Mouse (Mus musculus) erythroblast, adult 5-6 weeks (primary cell): ENCODE results near the gene Agbl4. TPM values are rescaled to one million over a fixed set of nuclear protein-coding genes. Genes with fewer than 3 reads are reported as not detected.

ENCODE experiments used
- ATAC-seq: replicated peaks from 2 replicates; pipeline ENCODE4 v1.8.0; 2016; ENCODE audit warnings: moderate number of reproducible peaks, mild to moderate bottlenecking, moderate TSS enrichment, inconsistent platforms; ENCODE audit not compliant: poor library complexity, low FRiP score, severe bottlenecking
- total RNA-seq, 2 experiments: library from RNA; stranded (forward) in 1 of 2; stranded (reverse) in 1 of 2; fragments of 150-400 nt in 1 of 2; fragments of 200-764, 138-1000 nt in 1 of 2; gene quantifications; 2 replicates each; pipeline versions ENCODE4 v1.2.3 to v1.2.4; 2015 to 2017; ENCODE audit warnings: low replicate concordance in 2 of 2

Agbl4 gene
- total RNA-seq (2015; ENCODE audit: low replicate concordance) (not detected in 2 replicates), total RNA-seq (2017; ENCODE audit: low replicate concordance) (not detected in 2 replicates)

- ATAC-seq, result no peak
Observed at GRCm38 (mm10) chr4:110397618-110398045, at the start of gene Agbl4. TSS of gene Agbl4 (plus strand) at chr4:110397661.

- no peak for ATAC-seq
Observed at GRCm38 (mm10) chr4:110350856-110351177, 46.6 kb upstream of the Agbl4 start.

DNA sequence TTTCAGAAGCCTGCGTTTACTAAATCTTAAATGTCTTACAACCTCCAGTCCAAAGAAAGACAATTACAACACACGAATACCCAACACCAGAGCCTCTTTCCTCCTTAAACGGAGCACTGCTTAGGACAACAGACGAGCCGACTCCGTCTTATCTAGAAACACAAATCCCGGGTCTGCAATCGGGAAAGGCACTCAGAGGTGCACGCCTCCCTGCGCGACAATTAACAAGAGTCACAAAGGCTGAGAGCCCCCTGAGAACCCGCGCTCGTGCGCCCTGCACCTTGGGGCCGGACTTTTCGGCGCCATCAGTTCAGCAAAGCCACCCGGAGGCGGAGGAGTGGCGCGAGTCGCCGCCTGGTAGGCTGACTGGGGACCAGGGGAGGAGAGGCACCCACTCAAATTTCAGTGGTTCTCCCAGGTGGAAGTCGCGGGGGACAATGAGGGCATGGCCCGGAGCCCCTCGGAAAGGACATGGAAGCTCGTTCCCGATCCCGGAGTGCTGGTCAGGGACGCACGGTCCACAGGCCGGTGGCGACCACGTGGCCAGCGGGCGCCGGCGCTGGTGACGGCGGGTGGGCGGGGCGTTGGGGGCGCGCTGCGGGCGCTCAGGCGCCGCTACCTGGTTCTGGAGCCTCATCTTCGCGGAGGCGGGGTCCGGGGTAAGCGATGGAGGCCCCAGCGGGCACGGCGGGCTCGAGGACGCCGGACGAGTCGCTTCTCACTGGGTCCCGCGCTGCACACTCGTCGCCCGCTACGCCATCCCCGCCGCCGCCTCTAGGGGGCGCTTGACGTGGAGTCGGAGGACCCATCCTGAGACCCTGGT, 46.1 kb upstream of the Agbl4 start, which contains the start of gene Elavl4:
TSS of gene Elavl4 (minus strand) at position 732 of the 823 bp plus-strand sequence.
- no peak for ATAC-seq

- ATAC-seq, result no peak
Observed at GRCm38 (mm10) chr4:110352001-110352369, 45.5 kb upstream of the Agbl4 start.

DNA sequence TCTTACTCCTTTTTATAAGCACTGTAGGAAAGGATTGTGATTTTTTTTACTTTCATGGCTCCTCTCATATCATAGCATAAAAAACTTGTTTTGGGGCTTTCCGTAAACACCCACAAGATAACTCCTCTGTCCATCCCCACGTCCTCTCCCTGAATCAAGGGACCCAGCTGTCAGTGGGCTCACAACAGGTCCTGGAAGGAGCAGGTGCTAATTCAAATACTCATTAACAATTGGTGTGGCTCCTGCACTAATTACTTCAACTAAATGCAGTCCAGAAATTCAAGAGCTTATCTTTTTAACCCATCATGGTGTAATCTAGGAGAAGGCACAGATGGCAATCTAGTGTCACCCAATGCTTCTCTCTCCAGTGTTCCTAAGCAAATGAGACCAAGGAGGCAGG, 36.9 kb upstream of the Agbl4 start:
- ATAC-seq, result no peak

GRCm38 (mm10) chr4:110396221-110396620, 1.2 kb upstream of the Agbl4 start:
- no peak for ATAC-seq

- ATAC-seq, result no peak
Observed at GRCm38 (mm10) chr4:110420306-110420705, 22.8 kb downstream of the Agbl4 start.

- ATAC-seq, result no peak
Observed at GRCm38 (mm10) chr4:110427653-110428052, 30.2 kb downstream of the Agbl4 start.

- ATAC-seq, result no peak
Observed at GRCm38 (mm10) chr4:110494371-110494770, 96.9 kb downstream of the Agbl4 start.

DNA sequence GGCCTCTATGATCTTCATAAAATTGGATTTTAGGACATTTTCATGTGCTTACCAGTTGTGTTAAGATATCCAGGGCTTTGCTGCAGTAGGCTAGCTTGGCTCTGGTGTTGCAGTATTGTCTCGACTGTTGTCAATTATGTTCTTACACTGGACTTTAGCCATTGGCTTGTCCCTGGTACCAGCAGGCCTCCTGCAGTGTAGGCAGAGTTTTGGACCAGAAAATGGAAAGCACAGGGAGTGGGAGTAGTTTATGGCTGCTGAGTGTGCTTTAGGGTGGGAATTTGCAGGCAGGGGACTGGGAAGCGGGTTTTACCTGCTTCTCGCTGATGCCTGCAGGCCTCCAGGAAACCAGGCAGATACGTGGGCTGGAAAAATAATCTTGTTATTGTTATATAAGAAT, 132.3 kb downstream of the Agbl4 start:
- no peak for ATAC-seq

DNA sequence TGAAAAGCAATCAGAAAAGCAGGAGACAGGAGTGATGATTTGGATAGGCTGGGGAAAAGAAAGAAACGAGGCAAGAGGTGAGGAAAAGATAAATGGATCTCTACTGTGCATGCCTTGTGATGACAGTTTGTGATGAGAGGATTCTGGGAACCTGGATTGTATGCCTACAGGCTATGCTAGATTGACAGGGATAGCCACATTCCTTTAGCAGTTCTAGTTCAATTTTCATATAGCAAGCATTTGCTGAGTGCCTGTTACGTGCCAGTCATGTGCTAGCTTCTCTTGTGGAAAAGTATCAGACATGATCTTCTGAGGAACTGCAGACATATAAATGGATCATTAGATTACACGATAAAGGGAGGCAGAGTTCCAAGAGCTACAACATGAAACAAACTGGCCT, 151.8 kb downstream of the Agbl4 start:
- no peak for ATAC-seq

DNA sequence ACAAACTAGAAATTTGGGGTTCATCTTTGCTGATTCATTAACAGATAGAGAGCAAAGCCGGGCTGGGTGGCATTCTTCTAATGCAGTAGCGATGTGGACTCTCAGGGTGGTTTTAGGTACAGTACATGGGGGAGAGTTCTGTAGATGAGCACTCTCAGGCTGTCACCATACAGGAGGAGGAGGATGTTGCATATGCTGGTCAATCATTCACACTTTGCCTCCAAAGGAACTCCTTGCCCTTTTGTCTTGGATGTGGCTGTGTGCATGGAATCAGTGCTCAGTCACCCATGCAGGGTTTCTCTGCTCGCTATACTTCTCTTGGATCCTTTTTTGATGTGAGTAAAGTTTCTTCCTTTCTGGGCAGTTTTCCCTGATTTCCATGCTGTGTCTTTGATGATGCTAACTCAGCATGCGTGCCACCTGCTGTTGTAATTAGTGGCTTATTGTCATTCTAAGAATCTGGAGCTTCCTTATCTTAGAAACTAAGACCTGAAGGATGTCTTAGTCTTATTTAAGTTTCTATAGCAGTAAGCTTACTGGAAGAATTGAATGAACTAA, 200.3 kb downstream of the Agbl4 start:
- no peak for ATAC-seq

- no peak for ATAC-seq
Observed at GRCm38 (mm10) chr4:110641417-110641816, 244.0 kb downstream of the Agbl4 start.

GRCm38 (mm10) chr4:110662940-110663339, 265.5 kb downstream of the Agbl4 start:
- no peak for ATAC-seq

GRCm38 (mm10) chr4:110674121-110674520, 276.7 kb downstream of the Agbl4 start:
- no peak for ATAC-seq

DNA sequence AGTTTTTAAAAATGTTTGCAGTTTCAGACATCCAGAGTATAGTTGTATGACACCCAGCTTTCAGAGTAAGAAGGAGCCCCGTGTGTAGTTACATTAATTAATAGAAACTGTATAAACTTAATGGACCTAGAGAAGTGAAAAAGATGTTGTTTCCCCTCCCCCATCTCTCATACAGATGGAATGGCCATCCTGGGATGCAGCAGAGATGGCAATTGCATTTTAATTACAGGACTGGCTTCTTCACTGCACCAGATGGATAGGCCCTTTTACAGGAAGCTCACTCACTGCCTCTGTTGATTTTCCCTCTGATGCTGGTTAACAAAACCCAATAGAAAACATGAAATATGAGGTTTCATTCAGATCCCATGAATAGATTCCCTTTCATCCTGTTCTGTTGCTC, 337.7 kb downstream of the Agbl4 start:
- no peak for ATAC-seq

DNA sequence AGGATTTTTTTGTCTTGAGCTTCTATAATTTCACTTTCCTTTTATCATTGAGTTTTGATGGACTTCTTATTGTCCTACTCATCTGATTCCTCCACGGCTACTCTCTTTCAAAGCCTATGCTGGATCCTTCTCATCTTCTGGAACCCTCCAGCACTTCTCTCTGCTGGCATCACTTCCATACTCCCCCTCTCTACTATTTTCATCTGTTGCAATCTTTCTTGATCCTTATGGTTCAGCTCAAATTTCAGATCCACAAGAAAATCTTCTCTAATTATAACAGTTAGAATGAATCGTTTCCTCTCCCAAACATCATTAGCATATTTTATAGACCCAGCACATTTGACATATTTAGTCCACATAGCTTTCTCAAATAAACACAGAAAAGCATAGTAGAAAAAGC, 360.5 kb downstream of the Agbl4 start:
- ATAC-seq, result no peak

- no peak for ATAC-seq
Observed at GRCm38 (mm10) chr4:110788596-110788995, 391.1 kb downstream of the Agbl4 start.

DNA sequence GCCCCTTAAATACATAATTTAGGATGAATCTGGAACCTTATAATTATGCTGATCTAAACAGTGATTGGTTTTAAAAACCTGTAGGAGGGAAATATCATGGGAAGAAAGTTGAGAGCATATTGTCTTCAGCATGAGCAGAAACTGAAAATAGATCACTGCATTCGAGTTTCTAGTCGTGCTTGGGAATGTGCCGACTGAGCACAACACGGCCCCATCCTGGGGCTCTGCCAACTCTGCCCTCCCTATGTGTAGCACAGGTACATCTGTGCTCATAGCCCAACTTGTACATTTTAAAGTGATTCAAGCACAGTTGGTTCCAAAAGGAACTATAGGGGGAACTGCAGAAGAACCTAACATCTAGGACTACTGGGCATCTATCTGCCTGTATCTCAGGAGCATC, 402.4 kb downstream of the Agbl4 start:
- ATAC-seq, result no peak

GRCm38 (mm10) chr4:110810947-110811346, 413.5 kb downstream of the Agbl4 start:
- ATAC-seq, result no peak

DNA sequence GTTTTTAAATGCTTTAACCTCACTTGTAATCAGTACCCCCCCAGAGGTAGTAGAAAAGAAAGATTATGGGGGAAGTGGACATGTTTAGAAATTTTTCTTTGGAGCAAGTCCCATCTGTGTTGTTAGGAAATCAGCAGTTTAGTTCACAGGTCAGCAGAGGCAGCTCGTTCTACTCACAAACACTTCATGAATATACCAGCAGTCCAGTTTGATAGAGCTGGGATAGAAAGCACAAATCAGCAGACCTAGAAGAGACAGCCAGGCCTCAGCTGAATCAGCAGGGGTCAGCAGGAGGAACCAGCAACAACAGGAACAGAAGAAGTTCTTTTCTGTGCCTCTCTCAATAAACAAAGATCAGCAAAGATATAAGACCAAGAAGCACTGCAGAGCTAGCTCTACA, 435.3 kb downstream of the Agbl4 start:
- ATAC-seq, result no peak
